Mouse (Mus musculus): ENCODE results near the gene Bola1. TPM values are rescaled to one million over a fixed set of nuclear protein-coding genes. Genes with fewer than 3 reads are reported as not detected.
A peak's percentile ranks its signal among the peaks of the same experiment; 100 is the strongest.
"Not testable (repeated sequence)": the region's sequence is repeated elsewhere in the genome, so short reads cannot be mapped to it uniquely, and the experiment has no call there.

Bola1 gene
- polyA plus RNA-seq, 1 experiment from 2014 or later = 55.7 TPM

DNA sequence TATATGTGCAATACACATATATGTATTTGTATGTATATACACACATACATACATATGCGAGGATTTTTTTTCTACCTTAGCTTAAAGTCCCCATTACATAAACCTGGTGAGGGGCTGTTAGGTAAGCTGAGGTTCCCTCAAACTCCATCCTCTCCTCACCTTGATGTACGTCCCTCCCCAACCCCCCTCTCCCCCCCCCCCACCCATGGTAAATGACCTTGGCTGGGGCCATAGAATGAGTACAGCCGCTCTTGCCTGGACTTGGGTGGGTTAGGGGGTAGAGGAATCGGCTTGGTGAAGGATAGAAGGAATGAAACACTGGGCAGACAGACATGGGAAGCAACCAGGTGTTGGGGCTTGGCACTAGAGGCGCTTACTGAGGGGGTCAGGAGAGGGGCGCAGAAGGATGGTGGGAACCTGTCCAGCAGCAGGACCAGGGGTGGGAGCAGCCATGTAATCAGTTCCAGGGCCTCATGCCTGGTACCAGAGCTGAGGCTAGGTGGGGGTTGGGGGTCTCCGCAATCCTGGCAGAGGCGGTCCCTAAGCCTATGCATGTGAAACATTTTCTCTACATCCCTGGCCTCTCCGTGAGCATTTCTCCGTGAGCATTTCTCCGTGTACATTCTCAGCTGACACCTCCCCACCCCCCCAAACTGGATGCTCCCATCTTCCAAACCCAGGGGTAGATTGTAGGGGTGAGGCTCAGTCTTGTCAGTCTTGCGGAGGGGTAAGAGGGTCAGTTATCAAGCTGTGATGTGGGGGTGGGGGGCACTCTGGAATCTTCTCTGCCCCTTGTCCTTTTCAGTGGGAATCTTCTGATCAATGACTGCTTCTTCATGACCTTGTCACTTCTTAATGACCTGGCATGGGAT is 37.8 kb downstream of the Bola1 start:
- Histone ChIP-seq H3K4me2 (ENCODE audit: low read depth, low read length) (peak overlapping the region; percentile 81), H3K27ac (replicated peaks; ENCODE audit: low read depth, low read length) (no peak overlapping the region), H3K27me3 (replicated peaks; ENCODE audit: control insufficient read depth, insufficient read depth, low read length) (no peaks in the 10 kb centered on the region), H3K4me3 (ENCODE audit: low read depth, low read length) (peak overlapping the region; percentile 58), H3K9ac (ENCODE audit: low read depth, low read length) (peak overlapping the region; percentile 71; the same call in 1 of the 2 replicates), H3K9me3 (ENCODE audit: control insufficient read depth, low read length) (no peaks in the 10 kb centered on the region), H3K4me1 (ENCODE audit: control insufficient read depth, insufficient read depth, low read length) (peaks cover 13% of the 10 kb centered on the region), H3K36me3 (ENCODE audit: control insufficient read depth, insufficient read depth, low read length) (peaks cover 17% of the 10 kb centered on the region)
- DNase-seq (ENCODE audit: low spot score) = no peak
- ATAC-seq (ENCODE audit: low read depth) = peak; percentile 14; the same call in 1 of the 2 replicates
- WGBS = 23% methylated on average over 11 of the region's 12 CpGs

DNA sequence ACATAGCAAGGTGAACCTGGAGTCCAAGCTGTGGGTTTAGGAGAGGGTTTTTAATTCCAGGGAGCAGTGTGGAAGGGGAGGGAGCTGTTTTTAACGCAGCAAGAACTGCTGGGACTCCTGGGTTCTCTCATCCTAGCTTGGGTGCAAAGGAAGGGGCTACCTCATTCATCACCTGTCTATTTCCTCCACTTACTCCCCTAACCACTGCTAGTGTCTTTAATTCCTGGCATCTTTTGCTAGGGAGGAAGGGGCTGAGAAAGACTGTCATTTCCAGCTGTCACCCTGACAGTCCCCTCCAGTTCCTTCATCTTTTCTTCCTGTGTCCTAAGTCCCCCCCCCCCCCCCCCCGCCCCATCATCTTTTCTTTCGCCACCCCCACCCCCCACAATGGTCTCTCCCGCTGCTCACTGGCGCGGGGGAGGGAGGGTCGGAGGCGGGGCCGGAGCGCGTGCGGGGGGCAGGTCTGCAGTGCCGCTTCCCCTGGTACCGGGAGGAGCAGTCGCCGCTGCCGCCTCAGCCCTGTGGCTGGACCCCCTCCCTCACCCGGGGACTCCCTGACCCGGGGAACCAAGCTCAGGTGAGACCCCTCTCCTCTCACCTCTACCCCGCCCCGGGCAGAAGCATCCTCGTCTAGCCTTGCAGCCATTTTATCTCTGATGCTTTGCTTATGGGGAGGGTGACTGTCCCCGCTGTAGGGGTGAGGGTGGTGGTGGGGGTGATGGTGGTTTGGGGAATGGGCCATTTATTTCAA is 38.6 kb downstream of the Bola1 start, which contains the start of gene Sv2a:
Sv2a (plus strand) TSS at position 425 of the 751 bp plus-strand sequence.
- Histone ChIP-seq H3K4me2 (ENCODE audit: low read depth, low read length) (peak within 1 kb of the TSS; percentile 81), H3K4me1 (ENCODE audit: control insufficient read depth, insufficient read depth, low read length) (peaks cover 13% of the 10 kb centered on the region), H3K4me3 (ENCODE audit: low read depth, low read length) (peak within 1 kb of the TSS; percentile 58), H3K27me3 (replicated peaks; ENCODE audit: control insufficient read depth, insufficient read depth, low read length) (no peaks in the 10 kb centered on the region), H3K9me3 (ENCODE audit: control insufficient read depth, low read length) (no peaks in the 10 kb centered on the region), H3K36me3 (ENCODE audit: control insufficient read depth, insufficient read depth, low read length) (peaks cover 26% of the 10 kb centered on the region), H3K27ac (replicated peaks; ENCODE audit: low read depth, low read length) (no peak within 1 kb of the TSS), H3K9ac (ENCODE audit: low read depth, low read length) (peak within 1 kb of the TSS; percentile 71)
- ATAC-seq (ENCODE audit: low read depth) = no peak; the same call in 1 of the 2 replicates
- no peak for DNase-seq (ENCODE audit: low spot score)
- WGBS = 1% methylated on average over 11 of the region's 23 CpGs

DNA sequence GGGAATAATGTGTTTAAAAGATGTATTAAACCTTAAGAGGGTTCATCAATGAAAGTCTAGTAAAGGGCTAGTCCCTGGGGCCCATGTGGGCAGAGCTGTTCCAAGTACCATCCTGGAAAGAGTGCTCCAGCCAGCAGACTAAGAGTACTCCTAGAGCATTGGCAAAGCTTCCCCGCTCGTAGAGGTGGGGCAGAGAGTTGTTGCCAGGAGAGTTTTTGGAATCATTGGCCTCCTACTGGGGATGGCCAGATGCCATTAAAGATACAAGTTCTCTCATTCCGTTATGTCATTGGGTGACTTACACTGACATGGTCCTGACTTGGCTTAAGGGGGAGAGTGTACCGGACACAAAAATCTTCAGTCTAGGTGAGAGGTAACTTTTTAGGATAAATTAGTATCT is 40.0 kb downstream of the Bola1 start:
- no peak overlapping the region for H3K9ac ChIP-seq (ENCODE audit: low read depth, low read length)
- DNase-seq (ENCODE audit: low spot score) (no peak), ATAC-seq (ENCODE audit: low read depth) (no peak)
- no peak overlapping the region for H3K4me3 ChIP-seq (ENCODE audit: low read depth, low read length)
- 62% methylated on average over 4 of the region's 4 CpGs for WGBS
- no peaks in the 10 kb centered on the region for H3K9me3 ChIP-seq (ENCODE audit: control insufficient read depth, low read length)
- no peak overlapping the region for H3K4me2 ChIP-seq (ENCODE audit: low read depth, low read length)
- H3K4me1 ChIP-seq (ENCODE audit: control insufficient read depth, insufficient read depth, low read length) = peaks cover 13% of the 10 kb centered on the region
- peaks cover 39% of the 10 kb centered on the region for H3K36me3 ChIP-seq (ENCODE audit: control insufficient read depth, insufficient read depth, low read length)
- no peaks in the 10 kb centered on the region for H3K27me3 ChIP-seq (replicated peaks; ENCODE audit: control insufficient read depth, insufficient read depth, low read length)
- H3K27ac ChIP-seq (replicated peaks; ENCODE audit: low read depth, low read length) = no peak overlapping the region

DNA sequence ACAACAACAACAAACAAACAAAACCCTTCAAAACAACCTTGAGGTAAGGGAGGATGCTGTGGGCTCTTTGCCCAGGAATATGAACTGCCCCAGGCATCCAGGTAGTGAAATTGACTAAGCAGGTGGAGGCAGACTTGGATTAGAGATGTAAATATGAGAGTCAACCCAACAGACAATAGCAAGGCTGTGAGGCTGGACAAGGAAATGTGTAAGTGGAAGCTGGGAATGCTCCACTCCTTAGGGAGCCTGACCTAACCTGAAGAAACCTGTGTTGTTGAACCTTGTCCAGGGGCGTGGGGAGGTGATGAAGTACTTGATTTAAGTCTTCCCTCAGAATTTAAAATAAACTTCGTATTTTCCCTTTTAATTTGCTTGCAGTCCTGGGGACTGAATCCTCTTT is 40.6 kb downstream of the Bola1 start:
- H3K4me2 ChIP-seq (ENCODE audit: low read depth, low read length) = no peak overlapping the region
- no peak overlapping the region for H3K27ac ChIP-seq (replicated peaks; ENCODE audit: low read depth, low read length)
- peaks cover 13% of the 10 kb centered on the region for H3K4me1 ChIP-seq (ENCODE audit: control insufficient read depth, insufficient read depth, low read length)
- 78% methylated on average over 2 of the region's 2 CpGs for WGBS
- H3K9ac ChIP-seq (ENCODE audit: low read depth, low read length) = no peak overlapping the region
- H3K27me3 ChIP-seq (replicated peaks; ENCODE audit: control insufficient read depth, insufficient read depth, low read length) = no peaks in the 10 kb centered on the region
- DNase-seq (ENCODE audit: low spot score) = no peak
- H3K9me3 ChIP-seq (ENCODE audit: control insufficient read depth, low read length) = no peaks in the 10 kb centered on the region
- peaks cover 44% of the 10 kb centered on the region for H3K36me3 ChIP-seq (ENCODE audit: control insufficient read depth, insufficient read depth, low read length)
- ATAC-seq (ENCODE audit: low read depth) = no peak
- H3K4me3 ChIP-seq (ENCODE audit: low read depth, low read length) = no peak overlapping the region

DNA sequence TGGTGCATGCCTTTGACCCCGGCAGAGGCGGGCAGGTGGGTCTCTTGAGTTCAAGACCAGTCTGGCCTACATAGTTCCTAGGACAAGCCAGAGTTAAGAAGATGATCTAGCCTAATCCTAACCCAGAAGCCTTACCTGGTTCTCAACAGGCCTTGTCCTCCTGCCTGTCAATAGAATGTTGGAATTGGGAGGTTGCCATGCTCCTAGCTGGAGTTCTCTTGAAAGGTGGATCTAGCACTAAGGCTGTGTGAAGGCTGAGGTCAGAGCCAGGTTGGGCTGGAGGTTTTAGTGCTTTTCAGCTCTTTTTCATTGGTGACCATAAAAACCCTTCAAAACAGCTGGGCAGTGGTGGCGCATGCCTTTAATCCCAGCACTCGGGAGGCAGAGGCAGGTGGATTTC is 41.1 kb downstream of the Bola1 start:
- H3K4me1 ChIP-seq (ENCODE audit: control insufficient read depth, insufficient read depth, low read length) = peaks cover 13% of the 10 kb centered on the region
- no peaks in the 10 kb centered on the region for H3K27me3 ChIP-seq (replicated peaks; ENCODE audit: control insufficient read depth, insufficient read depth, low read length)
- no peak overlapping the region for H3K4me2 ChIP-seq (ENCODE audit: low read depth, low read length)
- H3K36me3 ChIP-seq (ENCODE audit: control insufficient read depth, insufficient read depth, low read length) = peaks cover 45% of the 10 kb centered on the region
- no peak overlapping the region for H3K9ac ChIP-seq (ENCODE audit: low read depth, low read length)
- 91% methylated on average over 4 of the region's 4 CpGs for WGBS
- no peak for ATAC-seq (ENCODE audit: low read depth)
- H3K4me3 ChIP-seq (ENCODE audit: low read depth, low read length) = no peak overlapping the region
- H3K27ac ChIP-seq (replicated peaks; ENCODE audit: low read depth, low read length) = no peak overlapping the region
- no peak for DNase-seq (ENCODE audit: low spot score)
- no peaks in the 10 kb centered on the region for H3K9me3 ChIP-seq (ENCODE audit: control insufficient read depth, low read length)

DNA sequence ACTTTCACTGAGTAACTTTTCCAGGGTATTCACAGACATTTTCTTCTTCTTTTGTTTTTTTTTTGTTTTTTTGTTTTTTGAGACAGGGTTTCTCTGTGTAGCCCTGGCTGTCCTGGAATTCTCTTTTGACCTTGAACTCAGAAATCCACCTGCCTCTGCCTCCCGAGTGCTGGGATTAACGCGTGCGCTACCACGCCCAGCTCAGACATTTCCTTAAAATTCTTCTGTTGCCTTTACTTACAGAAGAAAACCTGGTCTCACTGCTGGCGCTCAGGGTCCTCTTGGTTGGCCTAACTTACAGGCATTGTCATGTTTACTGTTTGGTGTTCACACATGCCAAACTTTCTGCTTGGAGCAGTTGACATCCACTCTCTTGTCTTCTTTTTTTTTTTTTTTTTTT is 44.3 kb downstream of the Bola1 start:
- Histone ChIP-seq H3K9me3 (ENCODE audit: control insufficient read depth, low read length) (no peaks in the 10 kb centered on the region), H3K27ac (replicated peaks; ENCODE audit: low read depth, low read length) (no peak overlapping the region), H3K36me3 (ENCODE audit: control insufficient read depth, insufficient read depth, low read length) (peaks cover 49% of the 10 kb centered on the region), H3K27me3 (replicated peaks; ENCODE audit: control insufficient read depth, insufficient read depth, low read length) (no peaks in the 10 kb centered on the region), H3K4me3 (ENCODE audit: low read depth, low read length) (no peak overlapping the region), H3K9ac (ENCODE audit: low read depth, low read length) (no peak overlapping the region), H3K4me1 (ENCODE audit: control insufficient read depth, insufficient read depth, low read length) (peaks cover 11% of the 10 kb centered on the region), H3K4me2 (ENCODE audit: low read depth, low read length) (no peak overlapping the region)
- 93% methylated on average over 6 of the region's 6 CpGs for WGBS
- DNase-seq (ENCODE audit: low spot score) = no peak
- no peak for ATAC-seq (ENCODE audit: low read depth)

DNA sequence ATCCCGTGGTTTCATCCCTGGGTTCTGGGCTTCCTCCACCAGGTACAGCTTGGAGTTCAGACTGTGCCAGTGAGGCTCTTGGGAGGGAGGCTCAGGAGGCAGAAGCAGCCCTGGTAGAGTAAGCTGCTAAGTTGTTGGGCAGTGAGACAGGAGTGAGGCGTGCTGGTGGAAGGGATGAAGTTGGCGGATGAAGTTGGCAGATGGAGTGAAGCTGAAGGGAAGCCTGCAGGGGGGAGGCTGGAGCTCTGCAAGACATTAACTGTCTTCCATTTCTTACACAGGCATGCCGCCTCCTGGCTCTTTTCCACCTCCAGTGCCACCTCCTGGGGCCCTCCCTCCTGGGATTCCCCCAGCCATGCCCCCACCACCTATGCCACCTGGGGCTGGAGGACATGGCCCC is 45.5 kb downstream of the Bola1 start:
- not testable (repeated sequence) for ATAC-seq (ENCODE audit: low read depth); H3K27ac ChIP-seq (replicated peaks; ENCODE audit: low read depth, low read length); H3K4me2 ChIP-seq (ENCODE audit: low read depth, low read length); H3K9me3 ChIP-seq (ENCODE audit: control insufficient read depth, low read length); H3K4me3 ChIP-seq (ENCODE audit: low read depth, low read length); H3K9ac ChIP-seq (ENCODE audit: low read depth, low read length); DNase-seq (ENCODE audit: low spot score); H3K27me3 ChIP-seq (replicated peaks; ENCODE audit: control insufficient read depth, insufficient read depth, low read length)
- Histone ChIP-seq H3K4me1 (ENCODE audit: control insufficient read depth, insufficient read depth, low read length) (peaks cover 11% of the 10 kb centered on the region), H3K36me3 (ENCODE audit: control insufficient read depth, insufficient read depth, low read length) (peaks cover 52% of the 10 kb centered on the region)
- WGBS = 86% methylated on average over 4 of the region's 4 CpGs

DNA sequence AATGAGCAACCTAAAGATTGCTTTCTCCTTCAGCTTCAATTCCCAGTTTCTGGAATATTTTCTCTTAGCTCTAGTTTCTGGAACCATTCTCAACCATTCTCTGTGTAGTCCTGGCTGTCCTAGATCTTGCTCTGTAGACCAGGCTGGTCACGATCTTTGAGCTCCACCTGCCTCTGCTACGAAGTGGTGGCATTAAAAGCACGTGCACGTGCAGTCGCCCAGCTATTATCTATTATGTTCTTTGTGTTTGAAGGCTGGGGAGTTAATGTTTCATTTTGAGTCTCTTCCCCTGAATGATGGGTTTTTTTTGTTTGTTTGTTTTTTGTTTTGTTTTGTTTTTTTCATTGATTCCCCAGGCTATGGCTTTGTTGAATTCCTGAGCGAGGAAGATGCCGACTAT is 46.3 kb downstream of the Bola1 start:
- Histone ChIP-seq H3K27ac (replicated peaks; ENCODE audit: low read depth, low read length) (no peak overlapping the region), H3K27me3 (replicated peaks; ENCODE audit: control insufficient read depth, insufficient read depth, low read length) (no peaks in the 10 kb centered on the region), H3K4me3 (ENCODE audit: low read depth, low read length) (peak overlapping the region; percentile 88), H3K9ac (ENCODE audit: low read depth, low read length) (peak overlapping the region; percentile 91), H3K36me3 (ENCODE audit: control insufficient read depth, insufficient read depth, low read length) (peaks cover 50% of the 10 kb centered on the region), H3K4me2 (ENCODE audit: low read depth, low read length) (peak overlapping the region; percentile 95), H3K4me1 (ENCODE audit: control insufficient read depth, insufficient read depth, low read length) (peaks cover 11% of the 10 kb centered on the region), H3K9me3 (ENCODE audit: control insufficient read depth, low read length) (no peaks in the 10 kb centered on the region)
- ATAC-seq (ENCODE audit: low read depth) = no peak
- DNase-seq (ENCODE audit: low spot score) = no peak
- 35% methylated on average over 7 of the region's 7 CpGs for WGBS
